Mouse (Mus musculus) cerebellum, adult 2 months (tissue): ENCODE measurements around the gene Tmem100.

Experiments used
- CTCF ChIP-seq: fragments of 200-500 bp; IDR thresholded peaks from 2 replicates; pipeline ENCODE4 v1.5.1; 2011; ENCODE audit warnings: low read depth, mild to moderate bottlenecking, control low read depth, low read length, moderate library complexity, borderline replicate concordance; ENCODE audit not compliant: insufficient read depth
- POLR2A ChIP-seq: fragments of 200-500 bp; IDR thresholded peaks from 2 replicates; pipeline ENCODE4 v1.6.1; 2011; ENCODE audit warnings: low read length, control low read depth, borderline replicate concordance; ENCODE audit not compliant: insufficient read depth

- TF ChIP-seq CTCF (no peak), POLR2A (no peak)
Measured at GRCm38 (mm10) chr11:90001396-90002230, 28.5 kb upstream of the Tmem100 start.
